Mouse (Mus musculus): ENCODE measurements around the gene Mpp6. TPM values are rescaled to one million over a fixed set of nuclear protein-coding genes. Genes with fewer than 3 reads are reported as not detected.
A peak's percentile ranks its signal among the peaks of the same experiment; 100 is the strongest.

Gene Mpp6
- 80.9 and 86.9 TPM in 2 replicates for total RNA-seq (2012; rRNA removed)
- 104 and 110 TPM in 2 replicates for total RNA-seq (2014; rRNA removed)
- 107 and 112 TPM in 2 replicates for polyA plus RNA-seq (2012; ENCODE audit: insufficient read length, low read depth)

- peaks cover 5% of the 10 kb centered on the region for H3K27me3 ChIP-seq (replicated peaks)
- H3K4me2 ChIP-seq (ENCODE audit: insufficient read depth, low read depth, poor library complexity, severe bottlenecking) = peak within 1 kb of the TSS; percentile 100
- dilution Hi-C loops (cut with MboI; ENCODE audit: extremely low pct_ligation_motif_present, extremely low pct_unique_long_range_greater_than_20kb, low sequenced_read_pairs) = no loop called here
- in situ Hi-C loops (cut with MboI; ENCODE audit: low pct_ligation_motif_present, low pct_unique_long_range_greater_than_20kb, low sequenced_read_pairs) = loop anchor here (10.0 to 25.0 kb wide), 4 partner anchors 75 to 598 kb away; no protein-coding TSS in a partner anchor
- peak within 1 kb of the TSS; percentile 78 to 87 (median 84) for H3K4me3 ChIP-seq (replicated peaks in 1 of 3; ENCODE audit: low read depth in 2 of 3, low read length in 2 of 3, poor library complexity in 1 of 3)
- peak; percentile 73 for DNase-seq (ENCODE audit: extremely low read depth)
- peaks cover 0 to 3% of the 10 kb centered on the region in 2 experiments for H3K36me3 ChIP-seq (replicated peaks in 1 of 2; ENCODE audit: control insufficient read depth in 1 of 2, insufficient read depth in 1 of 2, low read length in 1 of 2)
- peaks cover 2 to 24% of the 10 kb centered on the region in 2 experiments; a peak in 3 of 4 replicates for H3K4me1 ChIP-seq (ENCODE audit: control insufficient read depth in 1 of 2, insufficient read depth in 2 of 2)
- TF ChIP-seq MYC (IDR thresholded peaks at IDR 0.05; ENCODE audit: low read depth, low read length) (no peak), USF1 (IDR thresholded peaks at IDR 0.05; ENCODE audit: low read depth, low read length) (no peak), CHD2 (IDR thresholded peaks at IDR 0.05; ENCODE audit: low read length) (no peak), EP300 (IDR thresholded peaks at IDR 0.05; ENCODE audit: low read length) (no peak), ETS1 (conservative IDR thresholded peaks at IDR 0.05; ENCODE audit: low read depth, low read length) (no peak), CHD1 (IDR thresholded peaks at IDR 0.05; ENCODE audit: low read depth, low read length) (no peak), ZNF384 (IDR thresholded peaks at IDR 0.05; ENCODE audit: low read depth, low read length) (no peak), NRF1 (IDR thresholded peaks at IDR 0.05; ENCODE audit: low read depth, low read length) (peak; percentile 79), BHLHE40 (IDR thresholded peaks at IDR 0.05; ENCODE audit: low read depth, low read length) (0 out of 2 replicates have a peak, but pooled peaks have one; percentile 21), JUND (conservative IDR thresholded peaks at IDR 0.05; ENCODE audit: low read depth, low read length) (no peak), POLR2AphosphoS2 (IDR thresholded peaks at IDR 0.05; ENCODE audit: low read depth, low read length) (no peak), ZKSCAN1 (IDR thresholded peaks at IDR 0.05; ENCODE audit: borderline replicate concordance, low read depth, low read length) (no peak), ELF1 (IDR thresholded peaks at IDR 0.05; ENCODE audit: low read depth, low read length) (no peak), KAT2A (IDR thresholded peaks at IDR 0.05; ENCODE audit: insufficient replicate concordance, low read length) (no peak), ZMIZ1 (IDR thresholded peaks at IDR 0.05; ENCODE audit: low read depth, low read length) (no peak), E2F4 (IDR thresholded peaks at IDR 0.05; ENCODE audit: insufficient replicate concordance, low read depth, low read length) (no peak), MEF2A (IDR thresholded peaks at IDR 0.05; ENCODE audit: borderline replicate concordance, low read depth, low read length) (0 out of 2 replicates have a peak, but pooled peaks have one; percentile 27), TBP (conservative IDR thresholded peaks at IDR 0.05; ENCODE audit: low read depth, low read length) (no peak), NELFE (IDR thresholded peaks at IDR 0.05; ENCODE audit: low read depth, low read length) (no peak), RAD21 (IDR thresholded peaks at IDR 0.05; ENCODE audit: low read depth, low read length) (peak; percentile 30), MAX (IDR thresholded peaks at IDR 0.05; ENCODE audit: low read length) (no peak), RCOR1 (conservative IDR thresholded peaks at IDR 0.05; ENCODE audit: low read depth, low read length) (no peak), JUN (IDR thresholded peaks at IDR 0.05; ENCODE audit: insufficient read depth, low read depth, low read length) (no peak), TCF12 (IDR thresholded peaks at IDR 0.05; ENCODE audit: low read depth, low read length) (no peak), SIN3A (IDR thresholded peaks at IDR 0.05; ENCODE audit: low read length) (peak; percentile 51; the same call in 1 of the 2 replicates), IRF4 (IDR thresholded peaks at IDR 0.05; ENCODE audit: low read depth, low read length) (peak; percentile 36; the same call in 1 of the 2 replicates), CTCF (conservative IDR thresholded peaks at IDR 0.05 in 1 of 2, IDR thresholded peaks at IDR 0.05 in 1 of 2; ENCODE audit: low read depth in 2 of 2, low read length in 2 of 2) (peak in 1 of 2 experiments; percentile 62; a peak in 2 of 4 replicates), UBTF (IDR thresholded peaks at IDR 0.05; ENCODE audit: low read depth, low read length) (peak; percentile 15; the same call in 1 of the 2 replicates), POLR2A (IDR thresholded peaks at IDR 0.05; ENCODE audit: low read depth, low read length) (no peak), ZC3H11A (IDR thresholded peaks at IDR 0.05; ENCODE audit: low read depth, low read length) (no peak), GABPA (IDR thresholded peaks at IDR 0.05; ENCODE audit: insufficient replicate concordance, low read depth, low read length) (no peak), MAFK (IDR thresholded peaks at IDR 0.05; ENCODE audit: insufficient replicate concordance, low read length) (no peak), HCFC1 (IDR thresholded peaks at IDR 0.05; ENCODE audit: low read depth, low read length) (no peak), MXI1 (IDR thresholded peaks at IDR 0.05; ENCODE audit: low read depth, low read length) (no peak; the same call in 1 of the 2 replicates), USF2 (conservative IDR thresholded peaks at IDR 0.05; ENCODE audit: low read depth, low read length) (no peak), PAX5 (IDR thresholded peaks at IDR 0.05; ENCODE audit: low read length) (no peak), MAZ (IDR thresholded peaks at IDR 0.05; ENCODE audit: low read depth, low read length) (peak; percentile 74; the same call in 1 of the 2 replicates), SMC3 (IDR thresholded peaks at IDR 0.05; ENCODE audit: low read depth, low read length) (peak; percentile 56)
- H3K9ac ChIP-seq (ENCODE audit: insufficient read depth, low read depth) = peak within 1 kb of the TSS; percentile 57
- H3K79me2 ChIP-seq (replicated peaks; ENCODE audit: control insufficient read depth, extremely low read depth, insufficient read depth, poor library complexity, severe bottlenecking) = peaks cover 17% of the 10 kb centered on the region
- no peaks in the 10 kb centered on the region for H3K9me3 ChIP-seq (replicated peaks; ENCODE audit: low read length)
- no peak within 1 kb of the TSS for H3K27ac ChIP-seq (ENCODE audit: insufficient read depth, low read depth)
Measured at GRCm38 (mm10) chr6:50109757-50110378, at the start of gene Mpp6. TSS of gene Mpp6 (plus strand) at chr6:50110241.

All from CH12.LX (cell line).